Mouse (Mus musculus): ENCODE results near the gene Klc2. TPM values are rescaled to one million over a fixed set of nuclear protein-coding genes. Genes with fewer than 3 reads are reported as not detected.

Gene Klc2
- total RNA-seq (2023) = 27.5 TPM

DNA sequence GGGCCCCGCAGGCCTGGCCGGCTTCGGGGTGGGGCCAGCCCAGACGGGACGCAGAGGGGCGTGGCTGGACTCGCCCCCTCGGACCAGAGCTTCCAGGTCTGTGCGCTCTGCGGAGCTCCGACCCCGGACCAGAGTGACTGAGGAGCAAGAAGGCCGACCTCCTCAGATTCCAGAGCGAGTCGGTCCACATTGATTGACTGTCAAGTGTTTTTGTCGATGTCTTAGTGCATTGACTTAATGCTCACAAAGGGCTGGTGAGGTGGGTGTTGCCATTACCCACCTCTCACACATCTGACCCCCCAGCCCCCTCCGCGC is at the start of gene Klc2:
Gene Klc2, minus strand, starts transcription at position 177 of the 315 bp plus-strand sequence.

DNA sequence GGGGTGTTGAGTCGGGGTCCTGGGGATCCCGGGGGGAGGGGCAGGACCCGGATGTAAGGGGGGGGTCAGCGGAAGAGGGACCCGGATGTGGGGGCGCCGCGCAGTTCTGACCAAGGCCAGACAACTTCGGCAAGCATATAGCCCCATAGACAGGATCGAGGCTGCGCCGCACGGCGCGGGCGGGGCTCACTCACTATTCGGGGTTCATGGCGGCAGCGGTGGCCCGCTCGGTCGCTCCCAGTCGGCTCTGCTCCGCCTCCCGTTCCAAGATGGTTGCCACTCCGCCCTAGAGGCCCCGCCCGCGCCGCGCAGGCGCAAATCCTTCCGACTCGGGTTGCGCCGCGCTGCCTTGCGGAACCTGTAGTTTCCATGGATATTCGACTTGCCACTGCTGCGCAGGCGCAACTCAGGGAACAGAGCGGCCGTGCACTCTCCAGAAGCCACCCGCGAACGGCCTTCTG is 11.6 kb downstream of the Klc2 start, which contains the start of gene Rab1b:
Gene Rab1b, minus strand, starts transcription at position 342 of the 461 bp plus-strand sequence.

GRCm38 (mm10) chr19:5098363-5099143 is 19.8 kb downstream of the Klc2 start, which contains the start of gene Cnih2:
Cnih2 (minus strand) TSS chr19:5098521.

GRCm38 (mm10) chr19:5087884-5088728 is 30.3 kb downstream of the Klc2 start, which contains the start of gene Yif1a:
Yif1a (plus strand) TSS chr19:5088538.

DNA sequence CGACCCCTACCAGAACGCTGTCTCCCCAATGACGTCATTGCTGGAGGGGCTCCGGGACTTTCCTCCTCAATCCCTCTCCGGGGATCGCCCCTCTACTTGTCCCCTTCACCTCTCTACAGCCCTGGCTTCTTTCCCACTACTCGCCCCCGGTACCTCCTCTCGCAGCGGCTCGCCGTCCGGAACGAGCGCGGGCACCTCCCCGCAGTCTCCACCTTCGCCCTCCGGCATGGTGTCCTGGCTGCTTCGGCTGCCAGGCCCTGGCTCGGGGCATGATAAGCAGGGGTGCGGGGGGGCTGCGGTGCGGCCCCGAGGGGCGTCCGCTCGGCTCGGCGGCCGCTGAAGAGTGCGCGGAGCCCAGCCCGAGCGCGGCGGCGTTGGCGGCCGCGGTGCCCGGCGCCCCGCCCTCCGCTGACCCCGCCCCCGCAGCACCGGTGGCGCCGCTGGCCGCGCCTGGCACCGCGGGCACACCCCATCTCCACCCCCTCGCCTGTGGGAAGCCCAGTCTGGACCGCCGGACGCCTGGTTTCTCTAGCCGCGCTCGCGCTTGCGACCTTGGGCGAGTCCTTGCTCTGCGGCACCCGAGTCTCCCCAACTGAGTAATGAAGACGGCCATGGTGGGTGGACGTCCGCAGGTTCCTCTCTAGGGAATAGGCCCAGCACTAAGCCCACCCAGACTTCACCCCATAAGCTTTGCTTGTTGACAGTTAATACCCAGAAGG is 33.1 kb downstream of the Klc2 start, which contains the start of gene Tmem151a:
Gene Tmem151a, minus strand, starts transcription at position 387 of the 719 bp plus-strand sequence.

GRCm38 (mm10) chr19:5067867-5068569 is 50.3 kb downstream of the Klc2 start, which contains the start of gene Cd248:
Cd248 (plus strand) TSS chr19:5068078.

Other genes with a start within 250 kb of the Klc2 start
- gene Actn3, start 240.7 kb downstream of the Klc2 start, total RNA-seq (2023) = 0.21 TPM
- 5.0 TPM for gene Zdhhc24, start 239.9 kb downstream of the Klc2 start, total RNA-seq (2023)
- 2.1 TPM for gene Bbs1, start 211.9 kb downstream of the Klc2 start, total RNA-seq (2023)
- 66.5 TPM for gene Dpp3, start 190.3 kb downstream of the Klc2 start, total RNA-seq (2023)
- 1.2 TPM for gene Peli3, start 175.4 kb downstream of the Klc2 start, total RNA-seq (2023)
- gene Mrpl11, start 156.4 kb downstream of the Klc2 start, total RNA-seq (2023) = 27.2 TPM
- 1.6 TPM for gene Npas4, start 128.2 kb downstream of the Klc2 start, total RNA-seq (2023)
- gene Slc29a2, start 94.7 kb downstream of the Klc2 start, total RNA-seq (2023) = 4.4 TPM
- 4.3 TPM for gene B4gat1, start 79.7 kb downstream of the Klc2 start, total RNA-seq (2023)
- gene AC124502.3, start 79.7 kb downstream of the Klc2 start, total RNA-seq (2023) = 1.2 TPM
- 60.1 TPM for gene Brms1, start 77.2 kb downstream of the Klc2 start, total RNA-seq (2023)
- gene Rin1, start 68.1 kb downstream of the Klc2 start, total RNA-seq (2023) = 4.6 TPM
- not detected for gene Cd248, start 50.5 kb downstream of the Klc2 start, total RNA-seq (2023)
- gene Tmem151a, start 33.0 kb downstream of the Klc2 start, total RNA-seq (2023) = not detected
- gene Yif1a, start 30.0 kb downstream of the Klc2 start, total RNA-seq (2023) = 26.5 TPM
- 0.92 TPM for gene Cnih2, start 20.0 kb downstream of the Klc2 start, total RNA-seq (2023)
- gene Rab1b, start 11.5 kb downstream of the Klc2 start, total RNA-seq (2023) = 90.0 TPM
- 95.0 TPM for gene Pacs1, start 154.6 kb upstream of the Klc2 start, total RNA-seq (2023)
- gene Sf3b2, start 176.9 kb upstream of the Klc2 start, total RNA-seq (2023) = 240 TPM
- not detected for gene Gal3st3, start 179.8 kb upstream of the Klc2 start, total RNA-seq (2023)
- gene Catsper1, start 217.2 kb upstream of the Klc2 start, total RNA-seq (2023) = not detected
- not detected for gene Cst6, start 231.0 kb upstream of the Klc2 start, total RNA-seq (2023)
- gene Eif1ad, start 248.2 kb upstream of the Klc2 start, total RNA-seq (2023) = 34.6 TPM
- 108 TPM for gene Banf1, start 248.6 kb upstream of the Klc2 start, total RNA-seq (2023)